Mouse (Mus musculus) gastrocnemius, postnatal 36 days (tissue): ENCODE results near the gene Zswim3. TPM values are rescaled to one million over a fixed set of nuclear protein-coding genes. Genes with fewer than 3 reads are reported as not detected.
"Not testable (repeated sequence)": the region's sequence is repeated elsewhere in the genome, so short reads cannot be mapped to it uniquely, and the experiment has no call there.

ENCODE experiments used
- DNase-seq, 2 experiments: peaks; one replicate each; pipeline ENCODE4 v3.0.0; 2022
- intact Hi-C: fragments of 180-260 bp; cut with DNase I; formaldehyde crosslinking; loops from one replicate; pipeline ENCODE4 v1.15.1; 2025
- total RNA-seq, 2 experiments: library from RNA; stranded (reverse); gene quantifications; 2 replicates each; pipeline ENCODE4 v1.2.3; 2021

Gene Zswim3
- total RNA-seq, 2 experiments from 2014 or later, result 1.2 TPM

DNA sequence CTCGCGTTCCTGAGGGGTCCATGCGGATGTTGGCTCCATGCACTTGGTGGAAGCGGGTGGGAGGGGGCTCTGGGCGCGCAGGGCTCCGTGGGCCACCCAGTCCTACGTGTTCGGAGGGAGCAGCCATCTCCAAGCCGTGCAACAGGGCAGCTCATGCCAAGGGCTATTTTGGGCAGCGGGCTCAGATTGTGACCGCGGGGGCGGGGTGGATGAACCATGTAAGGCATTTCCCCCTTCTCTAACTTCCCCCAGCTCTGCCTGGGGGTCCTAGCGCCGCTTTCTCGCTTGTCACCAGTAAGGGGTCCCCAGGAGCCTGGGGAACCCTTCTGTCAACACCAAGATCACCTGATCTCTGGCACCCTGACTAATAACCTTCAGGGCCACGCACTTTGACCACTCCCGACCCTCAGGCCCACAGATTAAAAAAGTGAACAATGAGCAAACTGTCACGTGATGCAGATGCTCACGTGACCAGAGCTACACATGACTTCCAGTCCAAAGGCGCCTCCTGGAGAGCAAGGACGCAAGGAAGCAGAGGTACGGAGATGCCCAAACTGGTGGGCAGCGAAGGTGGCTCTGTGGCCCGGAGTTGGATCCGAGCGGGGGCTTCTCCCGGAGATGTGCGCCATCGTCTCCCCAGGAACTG is 28.5 kb downstream of the Zswim3 start, which contains the start of gene Neurl2:
Neurl2 (minus strand) TSS at position 143 of the 646 bp plus-strand sequence.
- peak; percentile 82 to 88 for DNase-seq
- intact Hi-C loops, result loop anchor here (10.0 kb wide), 1 partner anchor 71 kb away; no protein-coding TSS in a partner anchor

DNA sequence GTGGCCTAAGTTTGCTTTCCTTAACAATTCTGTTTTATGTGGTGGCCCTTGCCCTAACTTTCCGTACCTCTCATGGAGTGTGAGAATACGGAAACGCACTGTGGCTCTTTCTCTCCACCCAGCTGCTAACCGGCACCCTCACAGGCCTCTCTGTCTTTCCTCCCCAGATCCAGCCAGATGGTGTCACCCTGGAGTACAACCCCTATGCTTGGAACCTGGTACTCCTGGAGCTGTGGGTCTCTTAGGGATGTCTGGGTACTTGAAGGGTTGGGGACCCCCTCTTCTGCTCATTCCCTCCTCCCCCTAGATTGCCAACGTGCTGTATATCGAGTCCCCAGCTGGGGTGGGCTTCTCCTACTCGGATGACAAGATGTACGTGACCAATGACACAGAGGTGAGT is 29.6 kb downstream of the Zswim3 start:
- intact Hi-C loops, result loop anchor here (10.0 kb wide), 1 partner anchor 70 kb away; no protein-coding TSS in a partner anchor
- DNase-seq, result no peak

DNA sequence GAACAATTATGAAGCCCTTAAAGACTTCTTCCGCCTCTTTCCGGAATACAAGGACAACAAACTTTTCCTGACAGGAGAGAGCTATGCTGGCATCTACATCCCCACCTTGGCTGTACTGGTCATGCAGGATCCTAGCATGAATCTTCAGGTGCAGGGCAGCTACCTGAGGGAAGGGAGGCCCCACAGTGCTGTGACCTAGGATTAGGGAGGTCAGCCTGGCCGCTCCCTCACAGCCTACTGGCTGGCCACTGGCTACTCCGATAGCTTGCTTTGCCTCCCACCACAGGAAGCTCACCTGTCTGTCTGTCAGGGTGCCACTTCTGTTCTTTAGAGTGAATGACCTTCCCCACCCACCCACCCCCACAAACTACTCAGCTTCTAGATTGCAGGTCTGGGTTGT is 30.3 kb downstream of the Zswim3 start:
- DNase-seq, result no peak
- intact Hi-C loops, result loop anchor here (10.0 kb wide), 1 partner anchor 70 kb away; no protein-coding TSS in a partner anchor

DNA sequence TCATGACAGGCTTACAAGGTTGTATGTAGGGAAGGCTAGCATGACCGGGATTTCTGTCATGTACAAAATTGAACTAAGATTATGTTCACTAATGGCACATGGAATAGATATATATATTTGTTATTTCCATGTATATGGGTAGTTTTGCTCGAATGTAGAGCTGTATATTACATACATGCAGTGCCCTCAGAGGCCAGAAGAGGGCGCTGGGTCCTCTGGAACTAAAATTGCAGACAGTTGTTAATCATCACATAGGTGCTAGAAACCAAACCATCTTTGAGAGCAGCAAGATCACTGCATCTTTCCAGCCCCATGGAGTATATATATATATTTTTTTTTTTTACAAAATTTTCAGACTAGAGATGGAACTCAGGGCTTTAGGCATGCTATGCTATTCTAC is 40.9 kb downstream of the Zswim3 start:
- no peak for DNase-seq
- intact Hi-C loops, result no loop called here

DNA sequence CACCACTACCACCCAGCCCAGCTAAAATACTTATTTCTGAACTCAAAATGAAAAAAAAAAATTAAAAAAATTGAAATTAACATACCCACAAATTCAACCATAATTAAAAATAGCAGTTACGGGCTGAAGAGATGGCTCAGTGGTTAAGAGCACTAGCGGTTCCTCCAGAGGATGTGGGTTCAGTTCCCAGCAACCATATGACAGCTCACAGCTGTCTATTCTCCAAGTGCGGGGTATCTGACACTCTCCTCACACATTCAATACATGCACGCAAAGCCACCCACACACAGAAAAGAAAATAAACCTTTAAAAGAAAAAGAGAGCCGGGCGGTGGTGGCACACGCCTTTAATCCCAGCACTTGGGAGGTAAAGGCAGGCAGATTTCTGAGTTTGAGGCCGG is 45.2 kb downstream of the Zswim3 start:
- intact Hi-C loops, result no loop called here
- DNase-seq, result no peak

DNA sequence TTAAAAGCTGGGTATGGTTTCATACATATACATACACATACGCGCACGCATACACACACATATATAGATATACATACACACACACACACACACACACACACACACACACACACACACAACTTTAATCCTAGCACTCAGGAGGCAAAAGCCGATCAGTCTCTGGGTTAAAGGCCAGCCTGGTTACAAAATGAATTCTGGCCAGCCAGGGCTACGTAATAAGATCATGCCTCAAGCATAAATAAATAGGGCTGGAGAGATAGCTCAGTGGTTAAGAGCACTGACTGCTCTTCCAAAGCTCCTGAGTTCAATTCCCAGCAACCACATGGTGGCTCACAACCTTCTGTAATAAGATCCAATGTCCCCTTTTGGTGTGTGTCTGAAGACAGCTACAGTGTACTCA is 50.7 kb downstream of the Zswim3 start:
- DNase-seq, intact Hi-C loops: not testable (repeated sequence)

DNA sequence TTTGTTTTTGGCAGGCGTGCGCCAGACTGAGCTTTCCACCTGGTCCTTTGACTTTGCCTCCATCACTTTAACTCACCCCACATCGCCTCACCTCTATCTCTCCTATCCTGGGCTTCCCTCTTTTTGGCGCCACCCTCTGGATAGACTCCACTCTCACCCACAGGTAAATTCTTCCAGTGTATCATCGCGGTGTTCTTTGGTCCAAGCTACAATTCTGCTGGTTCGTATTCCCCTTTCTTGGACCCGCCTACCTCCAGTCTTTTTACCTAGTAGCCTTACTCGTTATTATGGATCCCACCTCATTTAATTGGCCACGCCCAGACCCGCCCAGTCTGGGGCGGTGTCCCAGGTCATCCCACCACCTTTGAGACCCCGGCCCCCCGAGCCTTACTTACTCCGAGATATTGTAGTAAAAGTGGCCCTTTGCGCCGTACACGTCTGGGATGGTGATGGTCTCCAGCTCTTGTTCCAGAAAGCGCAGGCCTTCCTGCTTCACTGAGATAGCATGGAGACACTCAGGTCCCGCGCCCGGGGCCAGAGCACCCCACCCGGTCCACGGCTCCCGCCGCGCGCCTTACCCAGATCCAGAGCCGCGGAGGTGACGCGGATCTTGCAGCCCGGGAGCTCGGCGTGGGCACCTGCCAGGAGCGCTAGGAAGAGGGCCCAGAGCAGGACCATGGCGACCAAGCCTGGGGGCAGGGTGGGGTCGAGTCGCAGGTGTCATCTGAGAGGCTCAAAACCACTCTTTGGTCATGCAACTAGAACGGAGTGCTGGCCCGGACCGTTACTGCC is 51.6 kb downstream of the Zswim3 start:
- DNase-seq, result no peak
- intact Hi-C loops, result no loop called here

DNA sequence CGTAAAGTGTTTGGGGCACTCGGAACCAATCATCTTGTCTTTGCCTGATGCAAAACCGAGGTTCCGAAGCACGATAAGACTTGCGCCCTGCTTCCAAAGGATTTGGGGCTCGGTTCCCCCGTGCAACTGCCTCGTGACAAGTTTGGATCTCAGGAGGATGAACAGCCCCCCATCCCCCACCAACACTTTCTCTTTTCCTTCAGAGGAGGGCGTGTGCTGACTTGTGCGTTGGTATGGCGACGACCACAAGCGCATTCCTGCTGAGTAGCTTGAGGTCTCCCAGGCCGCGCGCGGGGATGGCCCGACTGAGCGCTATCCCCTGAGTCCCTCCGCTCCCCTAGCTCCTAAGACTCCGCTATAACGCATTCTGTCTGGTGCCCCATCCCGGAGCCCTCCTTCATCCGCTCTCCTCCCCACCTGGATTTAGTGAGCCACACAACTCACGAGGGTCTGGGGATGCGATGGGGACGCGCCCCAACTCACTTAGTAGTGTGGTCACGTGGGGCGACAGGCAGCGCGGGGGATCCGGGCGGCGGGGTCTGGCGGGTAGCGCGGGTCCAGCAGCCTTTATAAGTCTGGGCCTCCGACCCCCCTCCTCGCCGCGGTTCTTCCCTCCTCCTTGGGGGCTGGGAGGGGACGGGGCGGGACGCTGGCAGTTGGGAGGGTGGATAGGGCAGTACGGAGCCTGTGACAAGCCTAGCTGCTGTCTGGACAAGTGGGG is 52.4 kb downstream of the Zswim3 start, which contains the start of gene Pltp:
Pltp (minus strand) TSS at position 611 of the 721 bp plus-strand sequence.
- peak; percentile 42 to 55 for DNase-seq
- intact Hi-C loops, result no loop called here

DNA sequence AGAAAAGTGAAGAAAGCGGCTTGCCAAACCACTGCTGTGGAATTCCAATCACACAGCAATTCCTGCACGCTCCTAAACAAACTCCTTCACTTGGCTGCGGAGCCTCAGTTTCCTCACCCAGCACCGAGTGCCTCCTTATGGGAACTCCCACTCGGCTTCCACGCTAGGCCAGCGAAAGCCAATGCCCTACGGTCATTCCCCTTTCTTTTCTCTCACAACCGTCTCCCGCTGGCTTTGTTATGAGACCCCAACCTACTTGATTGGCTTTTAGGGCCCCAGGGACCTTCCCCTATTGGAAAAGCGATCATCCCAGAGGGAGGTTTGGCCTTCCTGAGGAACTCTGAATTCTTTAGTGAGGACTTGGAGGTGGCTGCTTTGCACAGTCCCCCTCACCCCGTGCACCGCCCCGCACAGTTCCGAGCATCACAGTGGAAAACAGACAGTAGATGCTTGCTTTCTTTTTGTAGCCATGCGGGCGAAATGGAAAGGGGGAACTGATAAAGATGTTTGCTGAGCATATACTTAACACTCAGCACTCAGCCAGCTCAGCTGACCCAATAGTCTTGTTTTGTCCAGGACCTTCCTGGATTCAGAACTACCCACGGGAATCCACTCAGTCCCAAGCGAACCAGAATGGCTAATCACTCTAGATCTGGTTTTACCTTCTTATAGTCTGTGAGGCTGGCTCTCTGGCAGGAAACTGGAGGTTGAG is 53.1 kb downstream of the Zswim3 start:
- intact Hi-C loops, result no loop called here
- DNase-seq, result no peak

DNA sequence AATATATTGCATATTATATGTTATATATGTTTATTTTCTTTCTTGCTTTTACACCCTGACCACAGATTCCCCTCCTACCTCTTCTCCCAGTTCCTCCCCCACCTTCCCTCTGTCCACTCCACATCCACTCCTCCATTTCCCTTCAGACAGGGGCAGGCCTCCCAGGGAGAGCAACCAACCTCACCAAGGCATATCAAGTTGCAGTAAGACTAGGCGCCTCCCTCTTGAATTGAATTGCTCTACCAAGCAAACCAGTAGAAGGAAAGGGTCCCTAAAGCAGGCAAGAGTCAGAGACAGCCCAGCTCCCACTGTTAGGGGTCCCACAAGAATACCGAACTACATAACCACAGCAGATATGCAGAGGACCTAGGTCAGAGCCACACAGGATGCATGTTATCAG is 54.3 kb downstream of the Zswim3 start:
- no peak for DNase-seq
- intact Hi-C loops, result no loop called here

DNA sequence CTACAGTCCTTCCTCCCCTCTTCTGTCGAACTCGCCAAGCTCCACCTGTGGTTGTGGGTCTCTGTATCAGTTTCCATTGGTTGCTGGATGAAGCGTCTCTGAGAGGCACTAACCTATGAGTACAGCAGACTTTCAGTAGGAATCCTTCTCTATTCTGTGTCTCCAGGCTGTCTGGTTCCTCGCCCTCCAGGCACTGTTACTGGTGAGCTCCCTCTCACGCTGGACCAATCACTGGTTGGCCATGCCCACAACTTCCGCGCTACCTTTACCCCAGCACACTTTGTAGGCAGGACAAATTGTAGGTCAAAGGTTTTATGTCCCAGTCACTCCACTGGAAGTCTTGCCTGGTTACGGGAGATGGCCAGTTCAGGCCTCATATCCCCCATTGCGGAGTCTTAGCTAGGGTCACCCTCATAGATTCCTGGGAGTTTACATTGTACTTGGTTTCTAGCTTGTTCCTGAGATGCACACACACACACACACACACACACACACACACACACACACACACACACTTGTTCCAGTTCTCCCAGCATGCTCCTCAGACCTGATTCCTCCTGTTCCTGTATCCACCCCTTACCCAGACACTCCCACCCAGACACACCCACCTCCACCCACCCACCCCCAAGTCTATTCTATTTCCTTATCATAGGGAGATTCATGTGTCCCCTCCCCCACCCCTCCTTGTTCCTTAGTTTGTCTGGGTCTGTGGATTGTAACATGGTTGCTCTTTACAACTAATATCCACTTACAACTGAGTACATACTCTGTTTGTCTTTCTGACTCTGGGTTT is 54.9 kb downstream of the Zswim3 start:
- no peak for DNase-seq

DNA sequence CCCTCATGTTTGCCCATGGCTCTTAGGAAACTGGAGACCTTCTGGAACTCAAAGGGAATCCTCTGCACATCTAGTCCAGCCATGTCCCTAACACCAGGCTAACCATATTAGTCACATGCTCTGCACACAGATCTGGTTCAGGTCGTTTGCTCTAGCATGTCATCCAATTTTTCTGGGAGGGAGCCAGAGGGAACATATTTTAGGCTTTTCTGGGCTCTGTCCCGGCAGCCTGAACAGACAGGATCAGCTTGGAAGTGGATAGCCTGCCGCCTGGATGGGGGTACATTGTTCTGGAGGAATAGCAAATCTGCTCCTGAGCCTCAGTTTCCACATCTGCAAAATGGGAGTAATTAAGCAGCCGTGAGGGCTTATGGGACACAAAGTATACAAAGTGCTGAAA is 56.2 kb downstream of the Zswim3 start:
- DNase-seq, result no peak
- intact Hi-C loops, result loop anchor here (2.0 kb wide), 1 partner anchor 24 kb away; no protein-coding TSS in a partner anchor

More for the DNA sequence above, 54.9 kb downstream of the Zswim3 start:
- intact Hi-C loops, result loop anchor here (2.0 kb wide), 1 partner anchor 23 kb away; no protein-coding TSS in a partner anchor

DNA sequence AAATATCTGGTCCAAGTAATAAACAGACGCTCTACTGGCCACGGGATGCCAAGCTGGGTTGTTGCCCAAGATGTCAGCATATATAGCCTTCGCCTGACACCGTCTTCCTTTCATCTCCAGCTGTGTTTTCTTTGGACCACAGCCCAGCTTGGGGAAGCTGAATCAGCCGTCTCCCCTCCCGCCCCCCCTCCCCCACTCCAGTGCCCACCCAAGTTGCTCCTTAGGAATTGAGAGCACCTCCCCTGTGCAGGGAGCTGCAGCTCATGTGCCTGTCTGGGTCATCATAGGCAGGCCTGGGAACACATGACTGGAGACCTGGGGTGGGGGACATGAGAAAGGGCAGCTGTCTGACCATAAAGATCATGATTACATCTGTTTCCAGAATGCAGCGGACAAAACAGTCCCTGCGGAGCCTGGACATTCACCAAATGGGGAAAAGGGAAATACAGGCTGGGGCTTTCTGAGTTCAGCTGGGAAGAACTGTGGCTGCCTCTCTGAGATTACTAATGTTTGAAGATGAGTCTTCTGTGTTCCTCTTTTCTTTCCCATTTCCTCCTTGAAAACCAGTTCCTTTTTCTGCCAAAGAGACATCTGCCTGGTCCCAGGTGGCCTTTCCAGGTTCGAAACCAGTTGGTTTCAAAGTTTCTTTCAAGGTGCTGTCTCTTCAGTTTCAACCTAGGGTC is 57.4 kb downstream of the Zswim3 start:
- intact Hi-C loops, result no loop called here
- DNase-seq, result peak in 1 of 2 experiments; percentile 39

DNA sequence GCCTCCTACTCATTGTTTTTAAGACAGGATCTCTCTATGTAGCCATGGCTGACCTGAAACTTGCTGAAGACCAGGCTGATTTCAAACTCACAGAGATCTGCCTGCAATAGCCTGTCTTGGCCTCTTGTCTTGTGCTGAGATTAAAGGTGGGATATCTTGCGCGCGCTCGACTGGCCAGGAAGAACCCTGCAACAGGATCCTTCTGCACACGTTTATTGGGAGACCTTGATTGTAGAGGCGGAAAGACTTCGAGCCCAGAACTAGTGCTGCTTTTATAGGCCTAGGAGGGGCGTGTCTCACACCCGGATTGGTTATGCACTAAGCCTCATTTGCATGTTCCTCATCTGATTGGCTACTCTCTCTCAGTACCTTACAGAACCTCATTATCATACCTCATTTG is 58.5 kb downstream of the Zswim3 start:
- intact Hi-C loops, DNase-seq: not testable (repeated sequence)

DNA sequence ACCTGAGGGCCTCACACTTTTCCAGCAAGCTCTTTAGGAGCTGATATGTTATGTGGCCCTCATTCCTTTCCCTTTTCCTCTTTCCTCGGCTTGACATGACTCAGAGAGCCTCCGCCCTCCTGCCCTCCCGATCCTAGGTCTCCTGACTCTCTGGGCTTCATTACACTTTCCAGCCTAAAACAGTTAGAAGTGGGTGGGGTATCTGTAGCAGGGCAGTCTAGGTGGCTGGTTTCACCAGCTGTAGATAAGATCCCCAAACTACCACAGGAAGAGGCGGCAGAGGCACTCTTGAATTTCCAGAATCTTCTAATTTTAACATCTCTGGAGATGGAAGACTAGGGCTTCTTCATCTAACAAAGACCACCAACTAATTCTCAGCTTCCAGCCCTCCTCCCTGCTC is 59.7 kb downstream of the Zswim3 start:
- DNase-seq, result no peak
- intact Hi-C loops, result no loop called here

DNA sequence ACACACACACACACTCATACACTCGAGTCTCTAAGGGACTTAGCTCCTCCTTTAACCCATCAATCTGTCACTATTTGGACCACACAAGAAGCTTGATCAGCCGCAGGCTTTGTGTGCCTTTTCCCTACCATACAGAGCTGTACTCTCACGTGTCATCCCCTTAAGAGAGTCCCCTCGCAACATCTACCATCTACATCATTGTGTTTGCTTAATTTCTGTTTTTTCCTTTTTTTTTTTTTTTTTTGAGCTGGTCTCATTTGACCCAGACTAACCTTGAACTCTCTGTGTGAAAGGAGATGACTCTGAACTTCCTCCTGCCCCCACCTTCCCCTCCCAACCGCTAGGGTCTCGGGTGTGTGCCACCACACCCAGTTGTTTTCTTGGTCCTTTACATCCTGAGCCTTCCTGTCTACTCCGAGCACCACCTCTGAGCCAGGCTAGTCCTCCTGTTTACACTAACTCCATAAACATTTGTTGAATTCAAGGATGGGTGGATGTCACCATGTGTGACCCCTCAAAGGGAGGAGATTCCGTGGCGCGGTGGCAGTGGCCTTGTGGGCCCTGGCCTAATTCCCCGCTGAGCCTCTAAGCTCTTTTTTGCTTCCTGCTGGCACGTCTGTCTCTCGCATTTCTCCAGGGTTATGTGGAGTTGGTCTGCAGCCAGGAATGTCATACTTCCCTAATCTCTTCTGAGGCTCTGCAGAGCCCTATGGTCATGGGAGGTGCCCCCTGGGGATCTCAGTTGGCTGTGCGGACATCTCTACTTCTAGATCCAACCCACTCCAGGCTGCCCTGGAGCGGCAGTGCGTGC is 62.0 kb downstream of the Zswim3 start:
- intact Hi-C loops, result no loop called here
- DNase-seq, result peak in 1 of 2 experiments; percentile 41

DNA sequence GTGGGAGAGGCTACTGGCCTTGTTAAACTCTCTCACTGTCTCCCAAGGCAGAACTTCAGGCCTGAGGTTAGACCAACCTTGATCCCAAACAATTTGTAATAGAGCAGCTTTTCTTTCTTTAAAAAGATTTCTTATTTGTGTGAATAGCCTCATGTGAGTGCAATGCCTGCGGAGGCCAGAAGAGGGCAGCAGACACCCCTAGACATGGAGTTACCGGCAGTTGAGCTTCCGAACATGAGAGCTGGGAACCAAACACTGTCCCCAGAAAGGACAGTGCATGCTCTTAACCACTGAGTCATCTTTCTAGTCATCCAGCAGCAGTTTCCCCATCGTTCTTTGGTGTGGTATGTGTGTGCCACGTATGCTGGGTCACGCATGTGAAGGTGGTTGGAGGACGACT is 62.7 kb downstream of the Zswim3 start:
- intact Hi-C loops, result no loop called here
- no peak for DNase-seq

DNA sequence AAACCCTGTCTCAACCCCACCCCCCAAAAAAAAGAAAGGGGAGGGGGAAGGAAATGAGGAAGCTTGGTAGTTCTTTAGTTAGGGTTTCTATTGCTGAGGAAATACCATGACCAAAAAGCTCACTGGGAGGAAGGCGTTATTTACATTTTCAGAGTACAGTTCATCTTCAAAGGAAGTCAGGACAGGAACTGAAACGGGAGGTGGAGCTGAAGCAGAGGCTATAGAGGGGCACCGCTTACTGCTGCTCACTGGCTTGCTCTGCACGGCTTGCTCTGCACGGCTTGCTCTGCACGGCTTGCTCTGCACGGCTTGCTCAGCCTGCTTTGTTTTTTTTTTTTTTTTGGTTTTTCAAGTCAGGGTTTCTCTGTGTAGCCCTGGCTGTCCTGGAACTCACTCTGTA is 63.6 kb downstream of the Zswim3 start:
- intact Hi-C loops, result no loop called here
- no peak for DNase-seq
